Mouse (Mus musculus) brain, embryonic 14.5 days (tissue): ENCODE results near the gene 2210011C24Rik.

ENCODE experiments used
- CTCF ChIP-seq: fragments of 200-500 bp; IDR thresholded peaks from 2 replicates; pipeline ENCODE4 v1.5.1; 2012; ENCODE audit warnings: inconsistent platforms, mild to moderate bottlenecking, moderate library complexity, borderline replicate concordance; ENCODE audit not compliant: insufficient read depth, insufficient read length; ENCODE audit errors: extremely low read depth
- POLR2A ChIP-seq: fragments of 200-500 bp; IDR thresholded peaks from 2 replicates; pipeline ENCODE4 v1.6.1; 2012; ENCODE audit warnings: mild to moderate bottlenecking, inconsistent platforms, borderline replicate concordance; ENCODE audit not compliant: poor library complexity, insufficient read depth, insufficient read length, severe bottlenecking; ENCODE audit errors: extremely low read depth

DNA sequence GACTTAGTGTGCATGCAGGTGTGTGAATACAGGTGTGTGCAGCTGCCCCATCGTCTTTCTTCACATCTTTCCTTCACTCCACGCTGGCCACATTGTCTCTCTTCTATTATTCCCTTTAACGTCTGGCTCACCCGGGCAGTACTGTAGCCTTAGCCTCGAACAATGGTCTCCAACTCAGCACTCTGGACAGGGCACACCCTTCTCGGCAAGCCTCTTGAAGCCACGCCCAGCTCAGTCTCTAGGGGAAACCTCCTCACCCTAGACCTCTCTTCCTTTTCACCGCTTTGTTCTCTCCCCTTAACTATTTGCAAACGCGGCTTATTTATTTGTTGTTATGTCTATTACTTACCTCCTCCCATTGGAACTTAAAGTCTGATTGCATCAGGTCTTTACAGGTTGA lies 15.5 kb upstream of the 2210011C24Rik start:
- no peak for TF ChIP-seq CTCF
- TF ChIP-seq POLR2A = no peak
